Mouse (Mus musculus) neural tube, embryonic 15.5 days (tissue): ENCODE data around the gene Dhrs1. TPM values are rescaled to one million over a fixed set of nuclear protein-coding genes. Genes with fewer than 3 reads are reported as not detected.

Experiments used
- ATAC-seq: fragments of 200-750 bp; cut with Nextera tagmentation; 2 replicates; pipeline ENCODE4 v1.8.0; 2017; ENCODE audit warnings: mild to moderate bottlenecking, moderate TSS enrichment, moderate library complexity; ENCODE audit not compliant: low FRiP score
- H3K27ac ChIP-seq: fragments of 300-500 bp; sonication (generic); replicated peaks from 2 replicates; pipeline ENCODE4 v1.5.1; 2015; ENCODE audit warnings: mild to moderate bottlenecking, inconsistent platforms
- H3K27me3 ChIP-seq: fragments of 300-500 bp; sonication (generic); replicated peaks from 2 replicates; pipeline ENCODE4 v1.6.1; 2015; ENCODE audit warnings: inconsistent platforms
- H3K36me3 ChIP-seq: fragments of 300-500 bp; sonication (generic); 2 replicates; pipeline ENCODE4 v1.6.1; 2015; ENCODE audit warnings: inconsistent platforms
- H3K4me1 ChIP-seq: fragments of 300-500 bp; sonication (generic); 2 replicates; pipeline ENCODE4 v1.6.1; 2015; ENCODE audit warnings: inconsistent platforms
- H3K4me2 ChIP-seq: fragments of 300-500 bp; sonication (generic); 2 replicates; pipeline ENCODE4 v1.6.1; 2015; ENCODE audit warnings: inconsistent platforms, mild to moderate bottlenecking, moderate library complexity
- H3K4me3 ChIP-seq: fragments of 300-500 bp; sonication (generic); replicated peaks from 2 replicates; pipeline ENCODE4 v1.5.1; 2015; ENCODE audit warnings: mild to moderate bottlenecking, inconsistent platforms
- H3K9ac ChIP-seq: fragments of 300-500 bp; sonication (generic); replicated peaks from 2 replicates; pipeline ENCODE4 v1.6.1; 2015; ENCODE audit warnings: mild to moderate bottlenecking, inconsistent platforms
- H3K9me3 ChIP-seq: fragments of 300-500 bp; sonication (generic); replicated peaks from 2 replicates; pipeline ENCODE4 v1.6.1; 2016; ENCODE audit warnings: inconsistent platforms
- WGBS: fragments of 180-500 bp; shearing (Covaris S2); methylation state at CpG from one replicate; pipeline ENCODE4 v1.1.7; 2015; ENCODE audit warnings: mixed read lengths; 5-methylcytosine and 5-hydroxymethylcytosine counted together
- polyA plus RNA-seq: library from polyadenylated mRNA; unstranded; fragments of >200 nt; fragmentation: Nextera tagmentation; extraction: Ambion mirVana; gene quantifications from 2 replicates; pipeline ENCODE4 v1.2.1, GENCODE M21; 2015

The Dhrs1 gene
- polyA plus RNA-seq: 79.7 and 84.6 TPM in 2 replicates

DNA sequence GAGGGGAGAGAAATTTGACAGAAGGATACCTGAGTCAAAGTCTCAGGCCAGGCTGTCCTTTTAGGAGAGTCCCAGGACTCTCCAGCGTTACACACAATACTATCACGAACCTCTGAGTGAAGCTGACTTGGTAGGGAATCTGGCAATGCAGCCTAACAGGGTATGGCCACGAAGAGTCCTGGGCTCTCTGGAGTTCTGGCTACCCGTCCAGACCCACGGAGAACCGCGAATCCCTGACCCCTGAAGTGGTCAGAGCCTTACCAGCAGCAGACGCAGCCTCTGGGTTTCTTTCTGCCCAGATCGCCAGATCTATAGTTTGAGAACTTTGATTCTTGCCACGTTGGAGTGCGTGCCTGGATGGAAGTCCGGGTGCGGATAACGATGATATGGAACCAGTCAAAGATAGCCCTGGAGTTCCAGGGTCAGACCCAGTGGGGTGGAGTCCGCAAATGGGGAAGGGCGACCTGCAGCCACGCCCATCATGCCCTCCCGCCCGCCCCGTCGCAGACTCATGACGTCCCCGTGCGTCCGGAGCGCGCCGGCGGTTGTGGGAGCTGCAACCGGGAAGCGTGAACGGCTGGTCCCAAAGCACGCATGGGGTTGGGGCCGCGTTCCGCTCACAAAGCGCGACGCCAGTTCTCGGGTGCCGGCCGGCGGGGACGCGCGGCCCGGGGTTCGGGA lies at the start of gene Dhrs1, which contains the start of gene Nop9:
Gene Dhrs1, minus strand, starts transcription at position 511 of the 681 bp plus-strand sequence.
Gene Nop9, plus strand, starts transcription at position 514 of the 681 bp plus-strand sequence.
- H3K9ac ChIP-seq: peak within 1 kb of the TSS; percentile 77
- ATAC-seq: peak; percentile 84
- peaks cover 19% of the 10 kb centered on the region for H3K36me3 ChIP-seq
- no peaks in the 10 kb centered on the region for H3K27me3 ChIP-seq
- no peaks in the 10 kb centered on the region for H3K9me3 ChIP-seq
- peak within 1 kb of the TSS; percentile 95 for H3K4me2 ChIP-seq
- 1% methylated on average over 48 of the region's 48 CpGs for WGBS
- peak within 1 kb of the TSS; percentile 88 for H3K4me3 ChIP-seq
- H3K4me1 ChIP-seq: peaks cover 43% of the 10 kb centered on the region
- peak within 1 kb of the TSS; percentile 56; the same call in 1 of the 2 replicates for H3K27ac ChIP-seq

DNA sequence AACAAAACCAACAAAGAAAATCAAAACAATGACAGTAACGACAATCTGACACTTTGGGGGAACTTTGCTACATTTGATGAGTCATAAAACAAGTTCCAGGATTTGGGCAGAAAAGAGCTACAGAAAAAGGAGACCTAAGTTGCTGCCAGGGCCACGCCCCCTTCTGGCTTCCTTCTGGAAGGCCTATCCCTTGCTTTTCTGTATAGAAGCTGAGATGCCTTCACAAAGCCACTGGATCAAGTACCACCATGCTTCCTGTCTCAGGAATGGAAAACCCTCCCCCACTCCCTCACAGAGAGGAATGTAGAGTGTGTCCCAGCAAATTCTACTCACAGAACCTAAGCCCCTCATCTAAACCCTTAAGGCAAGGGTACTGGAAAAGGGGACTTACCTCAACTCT lies 48.5 kb upstream of the Dhrs1 start:
- peaks cover 19% of the 10 kb centered on the region for H3K27me3 ChIP-seq
- no peak overlapping the region for H3K9ac ChIP-seq
- H3K27ac ChIP-seq: no peak overlapping the region
- no peaks in the 10 kb centered on the region for H3K36me3 ChIP-seq
- H3K4me1 ChIP-seq: no peaks in the 10 kb centered on the region
- no peak overlapping the region for H3K4me2 ChIP-seq
- no peak for ATAC-seq
- H3K4me3 ChIP-seq: no peak overlapping the region
- H3K9me3 ChIP-seq: no peaks in the 10 kb centered on the region
- WGBS: 63% methylated on average over 2 of the region's 2 CpGs

DNA sequence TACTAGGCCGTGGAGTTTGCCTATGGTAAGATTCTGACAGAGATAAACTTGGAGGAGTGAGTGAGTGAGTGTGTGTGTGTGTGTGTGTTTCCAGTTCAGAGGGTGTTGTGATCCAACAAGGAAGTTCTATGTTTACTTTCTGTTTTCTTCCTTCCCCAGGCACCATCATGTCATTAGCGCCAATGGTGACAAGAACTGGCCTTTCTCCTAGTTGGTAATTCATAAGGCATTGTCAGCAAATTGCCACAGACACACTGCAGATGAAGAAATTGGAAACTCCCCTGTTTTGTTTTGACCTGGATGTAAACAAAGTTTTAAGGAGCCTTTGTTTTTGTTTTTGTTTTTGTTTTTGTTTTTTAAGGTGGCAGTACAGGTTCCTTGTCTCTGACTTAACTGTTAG lies 48.0 kb upstream of the Dhrs1 start:
- Histone ChIP-seq H3K9me3 (no peaks in the 10 kb centered on the region), H3K27ac (no peak overlapping the region), H3K27me3 (peaks cover 23% of the 10 kb centered on the region), H3K4me3 (no peak overlapping the region), H3K4me2 (no peak overlapping the region), H3K36me3 (no peaks in the 10 kb centered on the region), H3K9ac (no peak overlapping the region), H3K4me1 (peaks cover 3% of the 10 kb centered on the region)
- WGBS: 76% methylated on average over 2 of the region's 2 CpGs
- ATAC-seq: no peak

DNA sequence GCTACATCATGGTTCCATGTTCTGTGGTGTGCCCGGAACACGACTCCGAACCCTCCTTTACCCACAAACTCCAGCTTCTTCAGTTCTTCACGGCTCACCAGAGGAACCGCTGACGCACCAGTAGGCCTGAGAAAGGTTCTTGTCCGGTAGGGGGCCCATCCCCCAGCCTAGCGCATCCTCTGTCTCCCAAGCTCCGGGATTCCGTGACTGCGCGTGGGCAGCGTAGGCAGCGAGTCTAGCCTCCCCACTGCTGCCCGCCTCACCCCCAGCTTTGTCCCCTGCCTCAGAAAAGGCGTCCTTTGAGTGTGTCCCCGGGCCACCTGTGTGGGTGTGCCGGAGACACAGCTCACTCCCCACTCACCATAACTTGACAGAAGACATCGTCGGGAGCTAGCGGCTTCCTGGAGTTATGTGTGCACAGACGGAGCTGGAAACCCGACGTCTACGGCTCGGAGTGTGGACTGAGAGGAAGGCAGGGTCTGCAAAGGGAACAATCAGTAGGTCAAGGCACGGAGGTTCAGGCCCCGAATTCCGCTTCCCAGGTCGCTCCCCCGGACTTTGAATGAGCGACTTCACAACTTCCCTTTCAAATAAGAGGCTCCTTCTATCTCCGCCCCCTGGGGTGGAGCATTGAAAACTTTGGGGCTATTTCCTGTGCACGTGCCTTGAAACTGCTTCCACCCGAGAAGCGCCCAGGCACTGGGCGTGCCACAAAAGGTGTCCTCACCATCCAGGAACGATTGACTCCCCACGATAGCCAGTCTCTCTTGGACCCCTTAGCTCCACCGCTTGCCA lies 43.0 kb upstream of the Dhrs1 start, which contains the start of gene Ripk3:
Gene Ripk3, minus strand, starts transcription at position 610 of the 795 bp plus-strand sequence.
- H3K4me3 ChIP-seq: peak within 1 kb of the TSS; percentile 22
- ATAC-seq: no peak
- H3K9me3 ChIP-seq: no peaks in the 10 kb centered on the region
- H3K36me3 ChIP-seq: no peaks in the 10 kb centered on the region
- H3K4me1 ChIP-seq: peaks cover 18% of the 10 kb centered on the region
- H3K27ac ChIP-seq: no peak within 1 kb of the TSS
- H3K9ac ChIP-seq: no peak within 1 kb of the TSS
- 5% methylated on average over 40 of the region's 40 CpGs for WGBS
- H3K4me2 ChIP-seq: peak within 1 kb of the TSS; percentile 54
- peaks cover 66% of the 10 kb centered on the region for H3K27me3 ChIP-seq

DNA sequence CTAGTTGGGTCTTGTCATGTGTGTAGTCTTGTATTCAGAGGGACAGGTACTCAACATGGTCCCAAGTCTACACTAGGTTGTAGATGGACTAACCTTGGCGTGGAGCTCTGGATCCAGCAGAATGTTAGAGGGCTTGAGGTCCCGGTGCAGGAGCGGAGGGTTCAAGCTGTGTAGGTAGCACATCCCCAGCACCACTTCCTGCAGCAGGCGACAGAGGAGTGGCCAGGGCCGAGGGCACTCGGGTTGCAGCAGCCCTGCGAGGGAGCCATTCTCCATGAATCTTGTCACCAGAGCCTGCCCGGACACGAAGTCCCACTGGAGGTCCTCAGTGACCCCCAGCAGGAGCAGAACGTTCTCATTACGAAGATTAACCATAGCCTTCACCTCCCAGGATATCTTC lies 42.2 kb upstream of the Dhrs1 start:
- Histone ChIP-seq H3K4me1 (peaks cover 21% of the 10 kb centered on the region), H3K36me3 (no peaks in the 10 kb centered on the region), H3K27ac (no peak overlapping the region), H3K9ac (no peak overlapping the region), H3K27me3 (peaks cover 73% of the 10 kb centered on the region), H3K4me2 (peak overlapping the region; percentile 54), H3K9me3 (no peaks in the 10 kb centered on the region), H3K4me3 (peak overlapping the region; percentile 22; the same call in 1 of the 2 replicates)
- WGBS: 30% methylated on average over 11 of the region's 11 CpGs
- no peak for ATAC-seq

DNA sequence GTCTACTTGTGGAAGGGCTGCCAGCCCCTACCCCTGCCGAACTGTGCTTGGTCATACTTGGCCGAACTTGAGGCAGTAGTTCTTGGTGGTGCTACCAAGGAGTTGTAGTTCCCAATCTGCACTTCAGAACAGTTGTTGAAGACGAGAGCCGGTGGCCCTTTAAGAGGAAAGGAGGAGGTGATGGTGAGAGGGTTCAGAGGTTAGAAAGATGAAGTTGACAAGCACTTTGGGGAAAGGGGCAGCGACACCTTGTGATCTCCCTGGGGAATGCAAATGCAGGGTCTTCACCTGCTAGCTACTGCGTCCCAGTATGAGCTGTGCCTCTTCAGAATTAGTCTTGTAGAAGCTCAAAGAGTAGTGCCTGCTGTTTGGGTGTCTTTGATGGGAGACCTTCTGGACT lies 39.7 kb upstream of the Dhrs1 start:
- Histone ChIP-seq H3K36me3 (no peaks in the 10 kb centered on the region), H3K27me3 (peaks cover 90% of the 10 kb centered on the region), H3K9me3 (no peaks in the 10 kb centered on the region), H3K4me1 (peaks cover 30% of the 10 kb centered on the region), H3K9ac (no peak overlapping the region), H3K4me3 (no peak overlapping the region), H3K4me2 (no peak overlapping the region), H3K27ac (no peak overlapping the region)
- 35% methylated on average over 6 of the region's 6 CpGs for WGBS
- no peak for ATAC-seq

DNA sequence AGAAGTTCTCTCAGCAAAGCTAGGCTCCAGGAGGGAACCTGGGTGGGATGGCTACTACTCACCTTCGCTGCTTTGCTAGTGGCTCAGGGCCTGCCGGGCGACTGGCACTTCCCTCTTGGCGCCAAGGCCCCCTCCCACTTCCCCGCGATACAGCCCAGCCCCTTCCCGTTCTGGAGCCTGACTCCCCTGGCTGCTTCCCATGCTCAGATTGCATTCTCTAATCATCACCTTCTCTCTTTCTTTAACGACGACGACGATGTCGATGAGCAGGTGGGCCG lies 38.4 kb upstream of the Dhrs1 start, which contains the start of gene Adcy4:
Gene Adcy4, minus strand, starts transcription at position 138 of the 278 bp plus-strand sequence.
- peak within 1 kb of the TSS; percentile 53 for H3K4me2 ChIP-seq
- peak within 1 kb of the TSS; percentile 32 for H3K4me3 ChIP-seq
- 7% methylated on average over 13 of the region's 13 CpGs for WGBS
- H3K36me3 ChIP-seq: no peaks in the 10 kb centered on the region
- no peaks in the 10 kb centered on the region for H3K9me3 ChIP-seq
- H3K9ac ChIP-seq: peak within 1 kb of the TSS; percentile 28; the same call in 1 of the 2 replicates
- peaks cover 79% of the 10 kb centered on the region for H3K27me3 ChIP-seq
- H3K4me1 ChIP-seq: peaks cover 30% of the 10 kb centered on the region
- H3K27ac ChIP-seq: peak within 1 kb of the TSS; percentile 46; the same call in 1 of the 2 replicates
- ATAC-seq: no peak

DNA sequence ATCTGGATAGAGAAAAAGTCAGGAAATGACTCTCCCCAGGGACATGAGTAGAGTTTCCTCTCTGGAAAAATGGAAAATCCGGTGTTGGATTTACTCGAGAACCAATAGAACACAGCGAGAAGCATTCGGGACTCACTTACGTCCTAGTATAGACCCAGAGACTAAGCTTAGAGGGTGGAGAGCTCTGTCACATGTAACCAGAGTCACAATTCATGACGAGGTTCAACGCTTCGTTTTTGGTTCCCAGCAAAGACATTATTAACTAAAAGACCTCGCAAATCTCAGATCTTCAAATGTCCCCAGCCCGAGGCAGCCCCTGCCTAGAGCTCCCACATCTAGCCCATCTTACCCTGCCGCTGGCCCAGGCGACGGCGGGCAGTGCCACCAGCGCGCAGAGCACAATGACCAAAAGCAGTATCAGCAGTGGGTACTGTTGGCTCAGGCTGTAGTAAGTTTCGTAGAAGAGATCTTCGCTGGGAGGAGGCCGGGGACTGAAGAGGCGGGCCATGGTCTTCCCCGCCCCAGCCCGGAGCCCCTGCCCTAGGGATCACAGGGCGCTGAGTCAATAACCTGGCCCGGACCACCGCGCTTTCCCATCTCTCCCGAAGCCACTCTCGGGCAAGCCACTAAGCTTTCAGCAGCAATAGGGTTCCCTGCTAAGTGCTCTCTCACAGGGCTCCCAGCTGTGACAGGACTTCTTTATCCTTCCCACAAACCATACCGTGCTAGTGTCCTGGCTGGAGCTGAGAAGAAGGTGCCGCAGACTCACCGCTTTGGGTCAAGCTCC lies 37.9 kb upstream of the Dhrs1 start:
- 2% methylated on average over 31 of the region's 31 CpGs for WGBS
- Histone ChIP-seq H3K4me1 (peaks cover 26% of the 10 kb centered on the region), H3K27me3 (peaks cover 75% of the 10 kb centered on the region), H3K4me2 (peak overlapping the region; percentile 53), H3K9me3 (no peaks in the 10 kb centered on the region), H3K27ac (peak overlapping the region; percentile 46; the same call in 1 of the 2 replicates), H3K4me3 (peak overlapping the region; percentile 32), H3K9ac (peak overlapping the region; percentile 28; the same call in 1 of the 2 replicates), H3K36me3 (no peaks in the 10 kb centered on the region)
- no peak for ATAC-seq

DNA sequence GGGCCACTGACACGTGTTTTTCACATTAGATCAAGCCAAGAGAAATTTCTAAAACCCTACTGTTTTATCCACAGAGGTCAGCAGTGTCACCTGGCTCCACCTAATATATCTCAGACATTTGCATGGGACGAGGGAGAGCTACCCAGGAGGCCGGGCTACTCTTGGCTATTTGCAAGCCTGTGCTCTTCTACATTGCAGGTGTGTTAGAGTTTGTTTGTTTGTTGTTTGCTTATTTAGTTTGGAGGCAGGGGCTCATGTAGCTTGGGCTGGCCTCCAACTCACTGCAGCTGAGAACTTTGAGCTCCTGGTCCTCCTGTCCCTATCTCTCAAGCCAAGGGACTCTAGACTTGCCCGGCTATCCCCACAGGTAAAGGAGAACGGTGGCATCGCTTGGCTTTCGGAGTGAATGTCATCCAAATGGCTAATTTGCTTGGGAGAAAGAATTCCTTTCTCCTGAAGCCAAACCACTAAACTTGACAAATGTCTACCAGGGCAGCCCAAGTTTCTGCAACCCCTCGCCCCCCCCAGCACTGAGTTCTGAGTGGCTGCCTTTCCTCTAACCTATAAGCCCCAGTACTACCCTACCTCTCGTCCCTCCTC lies 37.0 kb upstream of the Dhrs1 start:
- H3K27me3 ChIP-seq: peaks cover 68% of the 10 kb centered on the region
- H3K9ac ChIP-seq: no peak overlapping the region
- no peak overlapping the region for H3K27ac ChIP-seq
- H3K4me3 ChIP-seq: peak overlapping the region; percentile 32; the same call in 1 of the 2 replicates
- WGBS: 51% methylated on average over 9 of the region's 9 CpGs
- peaks cover 19% of the 10 kb centered on the region for H3K4me1 ChIP-seq
- ATAC-seq: no peak
- no peaks in the 10 kb centered on the region for H3K9me3 ChIP-seq
- no peaks in the 10 kb centered on the region for H3K36me3 ChIP-seq
- peak overlapping the region; percentile 53 for H3K4me2 ChIP-seq

DNA sequence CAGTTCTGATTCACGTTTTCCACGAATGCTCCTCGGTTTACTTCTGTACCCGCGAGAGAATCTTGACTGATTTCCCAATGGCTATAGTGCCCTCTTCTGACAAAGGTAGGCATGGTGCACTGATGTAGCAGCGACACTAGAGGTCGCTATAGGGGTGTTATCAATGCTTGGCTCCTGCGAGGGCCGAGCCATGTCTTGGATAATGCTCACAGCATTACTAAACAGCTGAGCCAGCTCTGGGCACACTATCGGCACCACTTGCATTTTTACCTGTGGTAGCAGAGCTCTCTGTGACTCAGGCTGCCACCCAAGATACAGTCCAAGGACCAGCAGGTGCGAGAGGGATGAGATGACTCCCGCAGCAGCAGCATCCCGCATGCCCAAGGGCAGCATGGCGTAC lies 35.8 kb upstream of the Dhrs1 start:
- Histone ChIP-seq H3K9me3 (no peaks in the 10 kb centered on the region), H3K4me2 (peak overlapping the region; percentile 44), H3K36me3 (no peaks in the 10 kb centered on the region), H3K27me3 (peaks cover 58% of the 10 kb centered on the region), H3K27ac (no peak overlapping the region), H3K4me1 (peaks cover 19% of the 10 kb centered on the region), H3K9ac (0 out of 2 replicates have a peak overlapping the region, but pooled peaks have one; percentile 28), H3K4me3 (peak overlapping the region; percentile 26)
- 17% methylated on average over 14 of the region's 14 CpGs for WGBS
- ATAC-seq: peak; percentile 76

DNA sequence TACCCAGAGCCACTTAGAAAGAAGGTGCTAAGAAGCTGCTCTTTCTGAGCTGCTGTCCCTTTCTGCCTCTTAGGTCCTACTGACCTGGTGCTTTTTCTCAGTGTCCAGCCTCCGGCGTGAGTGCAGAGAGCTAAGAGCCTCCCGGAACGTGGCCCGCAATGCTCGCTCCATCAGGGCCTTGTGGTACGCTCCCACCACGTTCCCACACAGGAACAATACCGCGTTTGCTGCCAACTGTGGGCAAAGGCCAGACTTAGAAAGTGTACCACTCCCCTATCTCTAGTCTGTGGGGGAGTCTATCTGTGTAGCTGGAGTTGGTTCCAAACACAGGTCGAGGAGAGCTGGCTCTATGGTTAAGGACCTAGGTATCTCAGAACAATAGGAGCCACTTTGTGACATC lies 35.2 kb upstream of the Dhrs1 start:
- no peak for ATAC-seq
- Histone ChIP-seq H3K4me3 (no peak overlapping the region), H3K27ac (no peak overlapping the region), H3K9ac (no peak overlapping the region; the same call in 1 of the 2 replicates), H3K36me3 (no peaks in the 10 kb centered on the region), H3K4me1 (peaks cover 19% of the 10 kb centered on the region), H3K4me2 (peak overlapping the region; percentile 44; the same call in 1 of the 2 replicates), H3K27me3 (peaks cover 52% of the 10 kb centered on the region), H3K9me3 (no peaks in the 10 kb centered on the region)
- WGBS: 84% methylated on average over 11 of the region's 11 CpGs
